Mouse (Mus musculus): ENCODE results near the gene Pomc. TPM values are rescaled to one million over a fixed set of nuclear protein-coding genes. Genes with fewer than 3 reads are reported as not detected.

Pomc gene
- polyA plus RNA-seq, 1 experiment from 2014 or later = 2.4 TPM

DNA sequence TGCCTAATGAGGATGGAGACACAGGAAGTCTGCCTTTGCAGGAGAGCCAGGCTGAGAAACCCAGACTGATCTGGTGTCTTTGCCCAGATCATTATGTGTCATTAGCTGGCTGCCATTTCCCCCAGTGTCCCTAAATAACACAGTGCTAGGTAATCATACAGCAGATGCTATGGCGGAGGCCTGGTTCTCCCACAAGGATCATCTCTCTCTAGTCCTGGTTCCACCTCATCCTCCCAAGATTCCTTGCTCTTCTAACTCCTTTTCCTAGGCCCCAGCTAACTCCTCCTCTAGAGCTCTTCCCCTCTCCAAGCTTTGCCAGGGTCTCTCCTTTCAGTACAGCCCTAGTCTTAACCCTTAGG, 26.2 kb downstream of the Pomc start:
- H3K27ac ChIP-seq = 0 out of 2 replicates have a peak overlapping the region, but pooled peaks have one; percentile 58
- peak overlapping the region; percentile 92 for H3K4me2 ChIP-seq (replicated peaks)
- H3K4me1 ChIP-seq (replicated peaks) = peaks cover 11% of the 10 kb centered on the region
- WGBS = 67% methylated on average over 1 of the region's 1 CpGs
- peak overlapping the region; percentile 48 for H3K4me3 ChIP-seq (replicated peaks)
- H3K9ac ChIP-seq = no peak overlapping the region
- no peaks in the 10 kb centered on the region for H3K27me3 ChIP-seq (replicated peaks)
- ATAC-seq = no peak
- no peaks in the 10 kb centered on the region for H3K36me3 ChIP-seq
- no peaks in the 10 kb centered on the region for H3K9me3 ChIP-seq

DNA sequence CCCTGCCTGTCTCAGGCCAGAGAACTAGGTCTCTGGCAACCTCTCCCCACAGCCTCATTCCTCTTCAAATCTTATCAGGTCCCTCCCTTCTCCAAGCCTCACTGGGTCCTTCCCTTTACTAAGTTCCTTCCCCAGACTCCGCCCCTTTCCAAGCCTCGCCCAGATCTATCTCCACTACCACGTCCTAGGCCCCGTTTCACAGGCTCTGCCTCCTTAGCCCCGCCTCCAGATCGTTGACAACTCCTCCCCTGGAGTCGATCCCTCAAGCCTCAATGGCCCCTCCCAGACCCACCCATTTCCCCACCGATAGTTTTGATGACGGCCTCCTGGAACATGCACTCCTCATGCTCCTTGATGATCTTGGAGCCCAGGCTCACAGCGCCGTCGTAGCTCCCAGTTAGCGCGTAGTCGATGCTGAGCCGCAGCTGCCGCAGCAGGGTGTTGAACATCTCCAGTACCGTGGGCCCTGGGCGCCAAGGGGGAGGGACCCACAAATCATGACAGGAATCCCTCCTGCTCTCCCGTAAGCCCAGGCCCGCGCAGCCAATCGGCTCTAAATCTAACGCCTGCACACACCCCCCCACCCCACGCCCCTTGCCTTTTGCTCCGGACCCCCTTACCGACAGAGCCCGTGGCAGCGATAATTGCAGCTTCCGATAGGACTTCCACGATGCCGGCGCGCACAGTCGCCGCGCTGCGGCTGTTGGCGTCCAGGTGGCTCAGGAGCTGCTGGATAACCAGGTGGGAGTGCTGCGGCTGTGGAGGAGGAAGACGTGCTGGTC, 26.8 kb downstream of the Pomc start:
- peak overlapping the region; percentile 92 for H3K4me2 ChIP-seq (replicated peaks)
- no peaks in the 10 kb centered on the region for H3K27me3 ChIP-seq (replicated peaks)
- H3K9me3 ChIP-seq = no peaks in the 10 kb centered on the region
- peak overlapping the region; percentile 46 for H3K9ac ChIP-seq
- ATAC-seq = peak; percentile 97
- peak overlapping the region; percentile 48 for H3K4me3 ChIP-seq (replicated peaks)
- no peaks in the 10 kb centered on the region for H3K36me3 ChIP-seq
- H3K27ac ChIP-seq = peak overlapping the region; percentile 64
- peaks cover 11% of the 10 kb centered on the region for H3K4me1 ChIP-seq (replicated peaks)
- under 1% methylated on average over 41 of the region's 41 CpGs for WGBS

DNA sequence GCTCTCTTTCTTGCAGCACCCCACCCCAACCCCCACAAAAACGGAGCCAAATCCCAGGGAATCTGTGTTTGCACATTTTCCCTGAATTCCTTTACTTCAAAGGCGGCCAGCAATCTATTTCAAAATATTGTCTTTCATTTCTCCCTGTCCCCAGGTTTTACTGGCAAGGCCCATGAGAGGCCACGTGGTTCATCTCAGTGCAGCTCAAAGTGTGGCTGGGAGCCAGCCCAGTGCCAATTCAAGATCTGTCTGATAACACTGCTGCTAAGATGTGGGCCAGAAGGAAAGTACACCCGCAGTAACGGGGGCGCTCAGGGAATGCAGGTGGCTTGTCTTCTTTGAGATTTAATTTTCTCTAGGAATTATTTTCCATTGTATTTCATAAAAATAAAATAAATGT, 27.5 kb downstream of the Pomc start:
- no peaks in the 10 kb centered on the region for H3K9me3 ChIP-seq
- no peaks in the 10 kb centered on the region for H3K27me3 ChIP-seq (replicated peaks)
- H3K27ac ChIP-seq = no peak overlapping the region
- peak overlapping the region; percentile 92 for H3K4me2 ChIP-seq (replicated peaks)
- ATAC-seq = no peak
- peaks cover 11% of the 10 kb centered on the region for H3K4me1 ChIP-seq (replicated peaks)
- H3K9ac ChIP-seq = peak overlapping the region; percentile 46
- WGBS = 24% methylated on average over 6 of the region's 6 CpGs
- no peaks in the 10 kb centered on the region for H3K36me3 ChIP-seq
- peak overlapping the region; percentile 48 for H3K4me3 ChIP-seq (replicated peaks)

DNA sequence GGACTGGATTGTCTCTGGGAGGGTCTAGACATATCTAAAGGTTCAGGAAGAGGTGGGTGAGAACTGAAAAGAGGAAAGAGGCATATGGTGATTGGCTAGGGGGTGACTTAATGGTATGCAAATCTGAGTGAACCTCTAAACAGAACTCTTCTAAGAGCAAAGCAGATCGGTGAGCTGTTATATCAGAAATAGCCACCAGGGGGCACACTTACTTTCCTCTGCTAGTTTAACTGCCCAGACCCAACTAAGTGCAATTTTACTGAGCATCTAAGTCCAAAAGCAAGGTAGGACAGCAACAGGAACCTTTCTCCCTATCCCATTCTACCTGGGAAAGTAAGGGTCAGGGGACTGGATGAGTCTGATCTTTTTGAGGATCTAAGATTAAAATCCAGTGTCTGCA, 29.0 kb downstream of the Pomc start:
- Histone ChIP-seq H3K27me3 (replicated peaks) (no peaks in the 10 kb centered on the region), H3K9me3 (no peaks in the 10 kb centered on the region), H3K4me1 (replicated peaks) (peaks cover 11% of the 10 kb centered on the region), H3K9ac (no peak overlapping the region), H3K36me3 (no peaks in the 10 kb centered on the region), H3K4me2 (replicated peaks) (no peak overlapping the region), H3K27ac (no peak overlapping the region), H3K4me3 (replicated peaks) (no peak overlapping the region)
- WGBS = 3% methylated on average over 1 of the region's 1 CpGs
- ATAC-seq = no peak

DNA sequence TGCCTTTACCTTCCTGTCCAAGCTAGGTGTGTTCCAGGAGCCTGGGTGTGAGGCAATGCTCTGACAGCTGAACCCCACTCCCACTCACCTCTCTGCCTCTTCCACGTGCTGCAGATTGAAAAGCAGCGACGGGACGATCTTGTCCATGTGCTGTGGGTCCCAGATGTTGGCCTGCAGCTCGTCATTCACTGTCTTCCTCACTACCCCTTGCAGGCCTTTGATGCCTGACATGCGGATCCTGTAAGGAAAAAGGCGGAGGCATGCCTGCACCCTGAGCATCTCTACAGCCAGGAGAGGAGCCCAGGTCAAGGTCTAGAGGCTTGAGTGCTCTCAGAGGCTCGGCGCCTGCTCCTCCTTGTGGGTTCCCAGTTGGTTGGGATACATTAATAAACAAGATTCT, 29.7 kb downstream of the Pomc start:
- WGBS = 72% methylated on average over 9 of the region's 9 CpGs

DNA sequence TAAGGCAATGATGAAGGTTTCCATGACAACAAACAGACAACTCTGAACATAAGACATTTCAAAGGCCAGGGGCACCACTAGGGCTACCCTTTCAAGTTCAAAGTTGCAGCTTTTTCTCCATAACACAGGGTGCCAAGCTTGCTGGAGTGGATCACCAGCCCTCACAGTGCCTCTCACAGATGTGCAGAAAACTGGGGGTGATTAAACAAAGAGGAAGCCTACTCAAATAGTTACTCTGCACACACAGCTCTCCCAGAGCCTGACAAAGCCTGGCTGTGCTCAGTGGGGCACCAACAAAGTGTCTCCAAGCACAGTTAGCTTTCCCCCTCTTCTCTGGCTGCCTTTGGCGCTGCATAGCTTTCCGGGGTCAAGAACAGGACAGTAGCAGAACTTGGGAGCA, 35.2 kb downstream of the Pomc start:
- ATAC-seq = no peak
- WGBS = 38% methylated on average over 2 of the region's 2 CpGs
- H3K4me1 ChIP-seq (replicated peaks) = no peaks in the 10 kb centered on the region

More for the DNA sequence above, 29.7 kb downstream of the Pomc start:
- ATAC-seq = no peak
- Histone ChIP-seq H3K27ac (no peak overlapping the region), H3K4me3 (replicated peaks) (no peak overlapping the region), H3K9me3 (no peaks in the 10 kb centered on the region), H3K9ac (no peak overlapping the region), H3K4me2 (replicated peaks) (no peak overlapping the region), H3K27me3 (replicated peaks) (no peaks in the 10 kb centered on the region), H3K36me3 (no peaks in the 10 kb centered on the region), H3K4me1 (replicated peaks) (peaks cover 11% of the 10 kb centered on the region)

DNA sequence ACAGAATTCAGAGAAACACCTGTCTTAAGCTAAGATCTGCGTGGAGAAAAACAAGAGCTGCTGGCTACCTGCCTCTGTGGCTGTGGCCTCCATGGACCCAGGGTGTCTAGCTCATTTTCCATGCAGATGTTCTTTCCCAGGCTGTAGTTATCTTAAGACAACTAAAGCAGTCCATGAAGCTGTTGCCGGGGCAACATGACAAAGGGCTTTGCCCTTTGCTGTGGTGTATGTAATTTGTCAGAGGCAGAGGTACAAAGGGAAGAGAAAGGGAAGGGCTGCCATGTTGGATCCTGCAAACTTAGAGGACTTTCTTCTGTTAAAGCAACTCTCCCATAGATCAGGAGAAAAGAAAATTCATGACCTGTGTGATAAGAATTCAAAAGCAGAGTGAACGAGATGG, 36.3 kb downstream of the Pomc start:
- Histone ChIP-seq H3K4me3 (replicated peaks) (no peak overlapping the region), H3K36me3 (no peaks in the 10 kb centered on the region), H3K4me2 (replicated peaks) (no peak overlapping the region), H3K4me1 (replicated peaks) (no peaks in the 10 kb centered on the region), H3K9me3 (no peaks in the 10 kb centered on the region), H3K27me3 (replicated peaks) (no peaks in the 10 kb centered on the region), H3K9ac (no peak overlapping the region), H3K27ac (no peak overlapping the region)
- no peak for ATAC-seq
- WGBS = 88% methylated on average over 3 of the region's 3 CpGs

More for the DNA sequence above, 35.2 kb downstream of the Pomc start:
- Histone ChIP-seq H3K9me3 (no peaks in the 10 kb centered on the region), H3K27ac (no peak overlapping the region), H3K27me3 (replicated peaks) (no peaks in the 10 kb centered on the region), H3K4me3 (replicated peaks) (no peak overlapping the region), H3K9ac (no peak overlapping the region), H3K36me3 (no peaks in the 10 kb centered on the region), H3K4me2 (replicated peaks) (no peak overlapping the region)

DNA sequence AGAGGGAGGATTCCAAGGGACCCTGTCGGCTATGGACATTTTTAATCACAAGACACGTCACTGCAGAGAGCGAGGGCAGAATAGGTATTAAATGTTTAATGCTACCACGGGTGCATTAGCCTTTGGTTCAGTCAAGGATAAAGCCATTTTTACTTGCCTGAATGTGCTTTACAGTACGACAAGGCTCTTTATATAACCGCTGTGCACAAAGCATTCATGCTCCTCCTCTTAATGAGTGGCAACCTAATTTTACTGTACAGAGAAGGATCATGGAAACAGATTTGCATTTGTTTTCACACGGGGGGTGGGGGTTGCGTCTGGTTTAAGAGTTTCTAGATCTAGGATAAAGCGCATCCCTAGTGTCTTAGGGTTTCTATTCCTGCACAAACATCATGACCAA, 42.0 kb downstream of the Pomc start:
- no peak for ATAC-seq
- no peak overlapping the region for H3K4me2 ChIP-seq (replicated peaks)
- no peaks in the 10 kb centered on the region for H3K27me3 ChIP-seq (replicated peaks)
- no peaks in the 10 kb centered on the region for H3K4me1 ChIP-seq (replicated peaks)
- H3K9me3 ChIP-seq = no peaks in the 10 kb centered on the region
- H3K4me3 ChIP-seq (replicated peaks) = no peak overlapping the region
- H3K27ac ChIP-seq = no peak overlapping the region
- H3K9ac ChIP-seq = no peak overlapping the region
- WGBS = 83% methylated on average over 9 of the region's 9 CpGs
- H3K36me3 ChIP-seq = no peaks in the 10 kb centered on the region

DNA sequence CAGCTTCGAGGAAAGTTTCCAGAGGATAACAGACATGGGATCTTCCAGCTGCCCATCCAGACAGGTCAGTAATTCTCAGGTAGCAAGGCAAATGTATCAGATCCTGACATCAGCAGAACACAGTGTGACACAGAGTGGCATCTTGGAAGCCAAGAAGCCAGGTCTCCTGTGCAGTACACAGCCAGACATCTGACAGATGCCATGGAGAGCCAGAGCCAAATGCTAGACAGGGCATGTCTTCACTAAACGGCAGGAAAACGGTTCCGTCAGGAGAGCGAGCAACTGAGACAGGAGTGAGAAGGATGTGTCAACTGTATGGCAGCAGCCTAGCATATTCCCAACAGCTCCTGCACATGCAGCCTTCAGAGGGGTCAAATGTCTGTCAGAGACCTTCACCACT, 45.7 kb downstream of the Pomc start:
- Histone ChIP-seq H3K9me3 (no peaks in the 10 kb centered on the region), H3K27ac (no peak overlapping the region), H3K4me3 (replicated peaks) (no peak overlapping the region), H3K4me1 (replicated peaks) (no peaks in the 10 kb centered on the region), H3K9ac (no peak overlapping the region), H3K36me3 (no peaks in the 10 kb centered on the region), H3K4me2 (replicated peaks) (no peak overlapping the region), H3K27me3 (replicated peaks) (no peaks in the 10 kb centered on the region)
- 88% methylated on average over 5 of the region's 5 CpGs for WGBS
- no peak for ATAC-seq

DNA sequence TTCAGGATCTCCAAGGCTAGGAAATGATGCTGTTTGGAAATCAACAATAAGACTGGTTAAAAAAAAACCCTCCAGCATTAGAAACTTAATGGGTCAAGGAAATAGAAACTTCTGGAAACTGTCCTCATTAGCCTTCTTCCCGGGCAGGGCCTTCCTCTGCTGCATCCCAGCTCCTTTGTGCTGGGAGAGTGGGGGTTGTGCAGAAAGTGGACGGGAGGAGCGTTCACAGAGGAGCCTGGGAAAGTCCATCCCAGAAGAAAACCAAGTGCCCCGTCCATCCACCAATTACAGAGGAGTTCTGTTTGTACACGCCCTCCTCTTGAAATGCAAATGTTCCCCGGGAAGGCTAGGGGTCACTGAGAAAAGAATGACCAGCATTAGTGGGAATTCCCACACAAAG, 49.9 kb downstream of the Pomc start:
- Histone ChIP-seq H3K36me3 (no peaks in the 10 kb centered on the region), H3K27ac (no peak overlapping the region), H3K4me3 (replicated peaks) (no peak overlapping the region), H3K9ac (no peak overlapping the region), H3K27me3 (replicated peaks) (no peaks in the 10 kb centered on the region), H3K4me2 (replicated peaks) (no peak overlapping the region), H3K4me1 (replicated peaks) (peaks cover 11% of the 10 kb centered on the region), H3K9me3 (no peaks in the 10 kb centered on the region)
- no peak for ATAC-seq
- WGBS = 27% methylated on average over 6 of the region's 6 CpGs

DNA sequence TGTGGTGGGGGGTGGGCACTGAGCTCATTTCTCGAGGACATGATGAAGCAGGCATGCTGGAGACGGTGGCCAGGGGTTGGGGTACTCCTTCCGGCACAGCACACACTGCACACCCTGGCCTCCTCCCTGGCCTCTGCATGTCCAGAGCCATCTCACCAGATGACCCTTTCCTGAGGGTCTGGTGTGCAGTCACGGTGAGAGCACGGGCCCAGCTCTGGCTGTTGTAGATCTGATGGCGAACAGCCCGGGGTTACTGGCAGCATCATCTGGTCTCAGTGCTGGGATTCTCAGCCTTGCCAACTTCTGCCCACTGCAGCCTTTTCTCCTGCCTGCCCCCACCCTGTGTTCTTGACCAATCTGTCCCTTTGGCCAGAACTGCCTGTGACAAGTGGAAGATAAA, 51.3 kb downstream of the Pomc start:
- Histone ChIP-seq H3K4me3 (replicated peaks) (no peak overlapping the region), H3K27ac (no peak overlapping the region), H3K36me3 (no peaks in the 10 kb centered on the region), H3K4me1 (replicated peaks) (peaks cover 11% of the 10 kb centered on the region), H3K27me3 (replicated peaks) (no peaks in the 10 kb centered on the region), H3K9me3 (no peaks in the 10 kb centered on the region), H3K4me2 (replicated peaks) (no peak overlapping the region), H3K9ac (no peak overlapping the region)
- 79% methylated on average over 7 of the region's 7 CpGs for WGBS
- ATAC-seq = no peak

DNA sequence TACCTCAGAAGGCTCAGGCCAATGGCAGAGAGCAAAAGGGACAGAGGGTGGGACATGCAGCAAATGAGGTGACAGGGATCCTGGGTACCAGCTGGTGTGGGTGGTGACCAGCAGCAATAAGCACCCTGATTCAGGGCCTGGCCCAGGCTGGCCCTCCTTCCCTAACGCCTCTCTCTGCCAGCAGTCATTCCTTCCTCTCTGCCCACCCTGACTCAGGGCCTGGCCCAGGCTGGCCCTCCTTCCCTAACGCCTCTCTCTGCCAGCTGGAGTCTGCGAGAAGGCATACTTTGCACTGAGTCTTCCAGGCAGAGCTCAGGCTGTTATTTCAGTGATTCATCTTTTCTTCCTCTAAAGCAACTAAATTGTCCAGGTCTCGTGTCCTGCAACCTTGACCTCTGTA, 52.4 kb downstream of the Pomc start:
- H3K4me1 ChIP-seq (replicated peaks) = peaks cover 11% of the 10 kb centered on the region
- H3K9me3 ChIP-seq = no peaks in the 10 kb centered on the region
- peak; percentile 47; the same call in 1 of the 2 replicates for ATAC-seq
- WGBS = 39% methylated on average over 4 of the region's 4 CpGs
- H3K4me2 ChIP-seq (replicated peaks) = no peak overlapping the region
- H3K27ac ChIP-seq = peak overlapping the region; percentile 52; the same call in 1 of the 2 replicates
- no peak overlapping the region for H3K9ac ChIP-seq
- H3K27me3 ChIP-seq (replicated peaks) = no peaks in the 10 kb centered on the region
- no peak overlapping the region for H3K4me3 ChIP-seq (replicated peaks)
- no peaks in the 10 kb centered on the region for H3K36me3 ChIP-seq

DNA sequence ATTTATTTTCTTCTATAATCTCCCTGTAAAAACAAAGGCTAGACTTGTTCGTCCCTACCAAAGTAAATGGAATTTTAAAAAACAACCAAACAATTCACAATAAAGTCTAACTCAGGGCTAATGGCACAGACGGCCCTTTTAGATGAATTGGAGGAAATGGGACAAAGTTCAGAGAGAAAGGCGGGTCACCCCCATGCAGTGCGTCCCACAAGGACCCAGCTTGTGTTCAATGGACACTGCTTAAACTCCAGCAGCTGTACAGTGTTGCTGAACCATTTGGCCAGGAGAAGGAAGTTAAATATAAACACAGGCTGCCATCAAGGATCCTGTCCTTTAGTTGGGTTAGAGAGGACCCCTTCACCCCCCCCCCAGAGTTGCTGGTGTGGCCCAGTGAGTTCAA, 53.0 kb downstream of the Pomc start:
- H3K36me3 ChIP-seq = no peaks in the 10 kb centered on the region
- no peak overlapping the region for H3K4me2 ChIP-seq (replicated peaks)
- no peak overlapping the region for H3K27ac ChIP-seq
- H3K9me3 ChIP-seq = no peaks in the 10 kb centered on the region
- no peak overlapping the region for H3K4me3 ChIP-seq (replicated peaks)
- peaks cover 11% of the 10 kb centered on the region for H3K4me1 ChIP-seq (replicated peaks)
- no peaks in the 10 kb centered on the region for H3K27me3 ChIP-seq (replicated peaks)
- no peak overlapping the region for H3K9ac ChIP-seq
- WGBS = 36% methylated on average over 4 of the region's 4 CpGs
- ATAC-seq = peak; percentile 69

All from intestine, embryonic 15.5 days (tissue).